Mouse (Mus musculus): ENCODE measurements around the gene Dcst2.

GRCm38 (mm10) chr3:89336529-89336928, 25.2 kb upstream of the Dcst2 start:
- TF ChIP-seq CTCF (IDR thresholded peaks at IDR 0.05; ENCODE audit: borderline replicate concordance, insufficient read depth, low read length): no peak
- TF ChIP-seq POLR2A (IDR thresholded peaks at IDR 0.05; ENCODE audit: low read depth, low read length): no peak
